Mouse (Mus musculus): ENCODE measurements around the gene Itgb5.

GRCm38 (mm10) chr16:33833429-33833753 lies 3.9 kb downstream of the Itgb5 start:
- TF ChIP-seq CTCF (IDR thresholded peaks at IDR 0.05; ENCODE audit: low read depth, low read length) (no peak), POLR2A (IDR thresholded peaks at IDR 0.05; ENCODE audit: borderline replicate concordance, low read depth, low read length) (no peak)

Measured in bone marrow macrophage, adult 2 months (primary cell).